Mouse (Mus musculus) ES-E14 (cell line): ENCODE measurements around the gene Asic3.

ENCODE experiments used
- CHD2 ChIP-seq: IDR thresholded peaks from 2 replicates; pipeline ENCODE4 v1.6.1; 2014; ENCODE audit warnings: mild to moderate bottlenecking, low read depth, low read length, inconsistent platforms
- HCFC1 ChIP-seq: IDR thresholded peaks from 2 replicates; pipeline ENCODE4 v1.6.1; 2012; ENCODE audit warnings: low read length, inconsistent platforms, borderline replicate concordance; ENCODE audit not compliant: insufficient read depth

GRCm38 (mm10) chr5:24426037-24426432, 12.8 kb downstream of the Asic3 start:
- TF ChIP-seq CHD2 (no peak), HCFC1 (no peak)
